Mouse (Mus musculus) thymus, adult 2 months (tissue): Measurements from ENCODE around the gene Gng2. TPM values are rescaled to one million over a fixed set of nuclear protein-coding genes. Genes with fewer than 3 reads are reported as not detected.

Experiments used
- DNase-seq: peaks from one replicate; pipeline ENCODE4 v3.0.0; 2021
- H3K27ac ChIP-seq: fragments of 200-500 bp; 2 replicates; pipeline ENCODE4 v1.5.1; 2012; ENCODE audit warnings: low read length, control low read depth; ENCODE audit not compliant: control insufficient read depth, insufficient read depth
- H3K27me3 ChIP-seq: fragments of 200-500 bp; 2 replicates; pipeline ENCODE4 v1.6.1; 2012; ENCODE audit warnings: mild to moderate bottlenecking, low read length, moderate library complexity, mixed read lengths; ENCODE audit not compliant: control insufficient read depth, insufficient read depth
- H3K36me3 ChIP-seq: fragments of 200-500 bp; 2 replicates; pipeline ENCODE4 v1.6.1; 2012; ENCODE audit warnings: mild to moderate bottlenecking, low read length, moderate library complexity; ENCODE audit not compliant: control insufficient read depth, insufficient read depth
- H3K4me1 ChIP-seq: fragments of 200-500 bp; replicated peaks from 2 replicates; pipeline ENCODE4 v1.6.1; 2012; ENCODE audit warnings: low read length; ENCODE audit not compliant: control insufficient read depth, insufficient read depth
- H3K4me3 ChIP-seq: fragments of 200-500 bp; 2 replicates; pipeline ENCODE4 v1.5.1; 2012; ENCODE audit warnings: mild to moderate bottlenecking, low read length, control low read depth, moderate library complexity; ENCODE audit not compliant: control insufficient read depth, insufficient read depth
- CTCF ChIP-seq: fragments of 200-500 bp; IDR thresholded peaks from 2 replicates; pipeline ENCODE4 v1.5.1; 2012; ENCODE audit warnings: mild to moderate bottlenecking, control low read depth, low read length, moderate library complexity, borderline replicate concordance; ENCODE audit not compliant: control insufficient read depth, poor library complexity, insufficient read depth; ENCODE audit errors: extremely low read depth
- POLR2A ChIP-seq: fragments of 200-500 bp; IDR thresholded peaks from 2 replicates; pipeline ENCODE4 v1.6.1; 2012; ENCODE audit warnings: mild to moderate bottlenecking, low read length, control low read depth, moderate library complexity; ENCODE audit not compliant: control insufficient read depth, poor library complexity, insufficient read depth; ENCODE audit errors: extremely low read depth
- WGBS: fragments of 180-500 bp; shearing (Covaris S2); methylation state at CpG from one replicate; pipeline ENCODE4 v1.1.7; 2018; 5-methylcytosine and 5-hydroxymethylcytosine counted together
- polyA plus RNA-seq: library from polyadenylated mRNA; depleted of rRNA; stranded (reverse); fragments of >200 nt; gene quantifications from 2 replicates; pipeline ENCODE4 v1.2.3, GENCODE M21; 2012

Gng2 gene
- polyA plus RNA-seq, 1 experiment, result 12.3 TPM

DNA sequence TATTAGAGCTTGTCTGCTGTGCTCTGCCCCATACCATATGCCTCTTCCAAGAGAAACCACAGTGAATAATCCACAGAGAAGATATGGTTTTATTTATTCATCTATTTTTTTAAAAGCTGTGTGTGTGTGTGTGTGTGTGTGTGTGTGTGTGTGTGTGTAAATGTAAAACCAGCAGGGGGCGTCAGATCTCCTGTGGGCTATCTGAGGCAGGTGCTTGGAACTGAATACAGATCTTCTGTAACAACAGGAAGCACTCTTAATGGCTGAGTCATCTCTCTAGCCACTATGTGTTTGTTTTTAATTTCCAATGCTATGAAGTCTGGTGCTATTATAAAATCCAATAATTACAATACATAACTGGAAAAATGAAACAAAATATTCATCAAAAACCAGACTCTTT, 37.4 kb downstream of the Gng2 start:
- Histone ChIP-seq H3K27me3 (no peaks in the 10 kb centered on the region), H3K27ac (no peak overlapping the region), H3K4me3 (no peak overlapping the region), H3K4me1 (peaks cover 4% of the 10 kb centered on the region; the same call in 1 of the 2 replicates), H3K36me3 (no peaks in the 10 kb centered on the region)
- 93% methylated on average over 1 of the region's 1 CpGs for WGBS
- peak; percentile 13 for DNase-seq
- no peak for TF ChIP-seq CTCF
- TF ChIP-seq POLR2A, result no peak

DNA sequence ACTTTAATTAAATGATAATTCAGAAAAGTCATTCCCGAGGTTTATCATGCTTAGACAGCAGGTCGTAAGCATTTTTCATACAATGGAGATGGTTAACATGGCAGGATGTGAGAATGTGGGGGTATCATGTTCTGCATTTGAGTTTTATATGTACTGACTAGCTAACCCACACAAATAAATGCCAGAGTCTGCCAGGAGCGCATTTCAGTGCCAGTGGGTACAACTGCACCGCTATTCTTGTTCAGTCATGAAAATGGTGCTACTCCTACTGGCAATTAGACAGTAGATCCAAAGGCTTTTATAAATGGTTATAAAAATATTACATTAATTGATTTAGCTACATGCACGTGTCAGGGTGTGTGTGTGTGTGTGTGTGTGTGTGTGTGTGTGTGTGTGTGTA, 38.9 kb downstream of the Gng2 start:
- Histone ChIP-seq H3K27me3 (no peaks in the 10 kb centered on the region), H3K36me3 (no peaks in the 10 kb centered on the region), H3K4me3 (no peak overlapping the region), H3K4me1 (peaks cover 4% of the 10 kb centered on the region; the same call in 1 of the 2 replicates), H3K27ac (no peak overlapping the region)
- 95% methylated on average over 5 of the region's 5 CpGs for WGBS
- no peak for DNase-seq
- no peak for TF ChIP-seq POLR2A
- no peak for TF ChIP-seq CTCF

DNA sequence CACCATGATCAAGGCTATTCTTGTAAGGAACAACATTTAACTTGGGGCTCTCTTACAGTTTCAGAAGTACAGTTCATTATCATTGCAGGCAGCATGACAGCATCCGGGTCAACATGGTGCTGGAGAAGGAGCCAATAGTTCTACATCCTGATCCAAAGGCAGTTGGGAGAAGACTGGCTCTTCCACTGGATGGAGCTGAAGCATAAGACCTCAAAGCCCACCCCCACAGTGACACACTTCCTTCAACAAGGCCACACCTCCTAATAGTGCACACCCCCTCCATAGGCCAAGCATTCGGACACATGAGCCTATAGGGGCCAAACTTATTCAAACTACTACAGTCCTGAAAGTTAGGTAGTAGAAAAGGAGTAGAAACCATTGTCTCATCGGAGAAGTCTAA, 42.3 kb downstream of the Gng2 start:
- DNase-seq, result no peak
- no peaks in the 10 kb centered on the region for H3K36me3 ChIP-seq
- WGBS, result 97% methylated on average over 3 of the region's 3 CpGs
- TF ChIP-seq CTCF (no peak), POLR2A (no peak)
- no peak overlapping the region for H3K27ac ChIP-seq
- peaks cover 4% of the 10 kb centered on the region; the same call in 1 of the 2 replicates for H3K4me1 ChIP-seq
- H3K4me3 ChIP-seq, result no peak overlapping the region
- H3K27me3 ChIP-seq, result no peaks in the 10 kb centered on the region

DNA sequence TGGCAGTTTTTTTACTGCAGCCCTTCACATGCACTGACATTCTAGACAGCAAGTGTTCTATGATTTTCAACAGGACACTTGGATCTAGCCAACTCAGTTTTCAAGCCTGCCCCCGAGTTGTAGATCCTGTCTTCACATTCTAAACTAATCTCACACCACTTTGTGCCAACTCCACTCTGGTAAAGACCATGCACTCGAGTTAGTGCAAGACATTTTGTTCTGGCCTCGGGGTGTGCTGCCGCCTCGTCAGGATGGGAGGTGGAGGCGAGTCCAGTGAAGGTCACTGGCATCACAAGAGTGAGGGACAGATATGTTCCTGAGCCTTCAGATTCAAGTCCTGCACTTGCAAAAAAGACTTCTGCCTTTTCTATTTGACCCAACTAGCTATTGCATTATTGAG, 44.1 kb downstream of the Gng2 start:
- WGBS, result 94% methylated on average over 6 of the region's 6 CpGs

DNA sequence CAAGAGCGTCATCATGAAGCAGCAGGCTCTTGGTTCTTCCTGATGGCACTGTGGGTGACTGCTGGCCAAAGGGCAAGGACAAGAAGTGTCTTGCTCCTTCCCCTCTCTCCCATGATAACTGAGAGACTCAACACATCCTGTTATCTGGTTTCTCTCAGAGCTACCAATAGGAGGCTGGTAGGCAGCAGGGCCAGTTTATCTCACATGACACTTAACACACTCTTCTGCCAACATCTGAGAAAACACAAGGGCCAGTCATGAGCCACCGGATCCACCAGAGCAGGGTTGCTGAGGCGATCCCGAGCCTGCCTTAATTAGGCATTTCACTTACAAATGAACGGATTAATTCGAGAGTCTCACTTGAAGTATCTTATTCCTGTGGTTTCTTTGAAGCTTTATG, 49.5 kb downstream of the Gng2 start:
- TF ChIP-seq CTCF (no peak), POLR2A (no peak)
- 76% methylated on average over 6 of the region's 6 CpGs for WGBS
- H3K27ac ChIP-seq, result no peak overlapping the region
- peaks cover 4% of the 10 kb centered on the region; the same call in 1 of the 2 replicates for H3K4me1 ChIP-seq
- H3K36me3 ChIP-seq, result no peaks in the 10 kb centered on the region
- no peak for DNase-seq
- no peaks in the 10 kb centered on the region for H3K27me3 ChIP-seq
- H3K4me3 ChIP-seq, result no peak overlapping the region

More for the DNA sequence above, 44.1 kb downstream of the Gng2 start:
- Histone ChIP-seq H3K36me3 (no peaks in the 10 kb centered on the region), H3K4me3 (no peak overlapping the region), H3K4me1 (peaks cover 4% of the 10 kb centered on the region; the same call in 1 of the 2 replicates), H3K27me3 (no peaks in the 10 kb centered on the region), H3K27ac (no peak overlapping the region)
- no peak for TF ChIP-seq CTCF
- TF ChIP-seq POLR2A, result no peak
- DNase-seq, result no peak

- no peak for DNase-seq
- 99% methylated on average over 2 of the region's 2 CpGs for WGBS
- no peaks in the 10 kb centered on the region for H3K27me3 ChIP-seq
- H3K36me3 ChIP-seq, result no peaks in the 10 kb centered on the region
- H3K27ac ChIP-seq, result no peak overlapping the region
- no peak overlapping the region for H3K4me3 ChIP-seq
- H3K4me1 ChIP-seq, result peaks cover 4% of the 10 kb centered on the region; the same call in 1 of the 2 replicates
- TF ChIP-seq CTCF (no peak), POLR2A (no peak)
These were observed 50.3 kb downstream of the Gng2 start for GRCm38 (mm10) chr14:19927156-19927555.

GRCm38 (mm10) chr14:19926312-19926711, 51.1 kb downstream of the Gng2 start:
- no peaks in the 10 kb centered on the region for H3K36me3 ChIP-seq
- TF ChIP-seq CTCF (no peak), POLR2A (no peak)
- 77% methylated on average over 8 of the region's 8 CpGs for WGBS

More at GRCm38 (mm10) chr14:19926312-19926711, 51.1 kb downstream of the Gng2 start:
- DNase-seq, result no peak
- Histone ChIP-seq H3K27me3 (no peaks in the 10 kb centered on the region), H3K4me1 (peaks cover 4% of the 10 kb centered on the region; the same call in 1 of the 2 replicates), H3K4me3 (no peak overlapping the region), H3K27ac (no peak overlapping the region)
